Mouse (Mus musculus) G1E-ER4 (cell line): Measurements from ENCODE around the gene Selenok. TPM values are rescaled to one million over a fixed set of nuclear protein-coding genes. Genes with fewer than 3 reads are reported as not detected.

Experiments used
- GATA1 ChIP-seq: IDR thresholded peaks from one replicate; pipeline ENCODE4 v1.8.0; 2012; ENCODE audit warnings: low read length, inconsistent platforms
- polyA plus RNA-seq: library from polyadenylated mRNA; stranded (reverse); fragments of >175 nt; gene quantifications from 2 replicates; pipeline ENCODE4 v1.2.3, GENCODE M21; 2012

Gene Selenok
- polyA plus RNA-seq, 1 experiment: 11.0 TPM

DNA sequence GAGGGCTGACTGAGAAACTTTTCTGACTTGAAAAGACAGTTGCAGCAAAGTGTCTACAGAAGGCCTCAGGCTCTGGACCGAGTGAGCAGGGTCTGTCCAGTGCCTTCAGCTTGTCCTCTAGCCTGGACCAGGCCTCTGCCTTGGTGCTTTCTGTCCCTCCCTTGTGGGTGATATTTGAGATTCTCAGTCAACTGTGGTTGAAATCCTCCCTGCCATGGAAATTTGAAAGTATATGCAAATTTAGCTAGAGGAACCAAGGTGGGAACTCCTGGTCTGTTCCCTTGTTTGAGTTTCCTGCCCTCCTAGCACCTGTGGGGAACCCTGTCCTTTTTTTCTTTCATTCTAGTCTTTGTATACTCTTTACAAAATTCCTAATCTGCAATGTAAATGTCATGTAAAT lies 46.9 kb downstream of the Selenok start:
- TF ChIP-seq GATA1: no peak

DNA sequence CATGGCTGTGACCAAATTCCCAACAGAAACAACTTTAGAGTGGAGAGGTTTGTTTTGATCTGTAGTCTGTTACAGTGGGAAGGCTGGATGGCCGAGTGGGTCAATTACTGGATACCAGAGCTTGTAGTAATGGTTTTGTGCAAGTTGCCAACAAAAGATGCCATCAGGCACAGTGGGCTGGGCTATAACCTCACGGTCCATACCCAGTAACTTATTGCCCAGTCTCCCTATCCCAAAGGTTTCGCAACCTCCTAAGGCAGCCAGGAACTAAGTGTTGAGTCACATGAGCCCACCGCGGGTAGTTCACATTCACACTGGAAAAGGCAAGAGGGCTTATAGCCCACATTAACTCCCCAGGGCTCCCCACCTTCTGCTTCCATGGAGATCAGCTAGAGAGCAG lies 48.6 kb downstream of the Selenok start:
- TF ChIP-seq GATA1: no peak

DNA sequence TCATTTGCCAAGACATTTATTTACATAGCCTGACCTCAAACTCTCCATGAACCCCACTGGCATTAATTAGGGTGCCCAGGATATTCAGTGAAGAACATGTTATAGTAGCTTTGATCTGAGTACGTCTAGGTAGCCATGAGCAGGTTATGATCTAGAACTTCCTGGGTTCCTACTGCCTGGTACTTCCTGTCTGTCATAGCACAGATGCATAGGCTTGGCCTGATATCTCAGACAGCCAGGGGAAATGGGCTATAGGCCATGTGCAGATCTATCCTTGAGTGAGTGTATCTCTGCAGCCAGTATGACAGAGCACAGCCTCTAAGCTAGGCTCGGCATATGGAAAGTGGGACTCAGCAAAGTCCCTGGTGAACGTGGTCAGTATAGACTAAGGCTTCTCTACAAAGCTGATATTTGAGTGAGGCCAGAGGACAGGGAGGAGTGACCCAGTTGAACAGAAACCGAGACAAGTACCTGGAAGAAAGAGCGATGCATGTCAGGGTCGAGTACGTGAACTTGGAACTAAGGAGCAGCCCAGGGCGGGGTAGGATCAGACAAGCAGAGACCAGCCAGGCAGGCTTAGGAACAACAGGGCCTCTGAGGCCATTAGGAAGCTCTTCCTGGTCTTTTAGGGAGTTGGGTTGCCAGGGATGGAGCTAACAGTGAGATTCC lies 49.8 kb downstream of the Selenok start:
- no peak for TF ChIP-seq GATA1

DNA sequence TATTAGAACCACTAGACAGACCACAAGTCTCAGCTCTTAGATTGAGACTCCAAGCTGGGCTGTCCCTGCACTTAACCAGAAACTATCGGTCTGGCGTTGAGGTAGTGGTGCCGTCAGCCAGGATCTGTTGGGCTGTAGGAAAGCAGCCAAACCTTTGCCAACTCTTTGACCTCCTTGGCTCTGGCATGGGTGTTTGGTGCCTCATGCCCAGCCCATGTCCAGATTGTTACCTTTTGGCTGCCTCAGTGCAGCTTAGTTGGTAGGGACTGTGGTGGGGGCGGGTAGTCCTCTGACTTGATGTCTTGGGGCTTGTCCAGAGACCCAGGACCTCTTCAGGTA lies 50.3 kb downstream of the Selenok start:
- no peak for TF ChIP-seq GATA1

DNA sequence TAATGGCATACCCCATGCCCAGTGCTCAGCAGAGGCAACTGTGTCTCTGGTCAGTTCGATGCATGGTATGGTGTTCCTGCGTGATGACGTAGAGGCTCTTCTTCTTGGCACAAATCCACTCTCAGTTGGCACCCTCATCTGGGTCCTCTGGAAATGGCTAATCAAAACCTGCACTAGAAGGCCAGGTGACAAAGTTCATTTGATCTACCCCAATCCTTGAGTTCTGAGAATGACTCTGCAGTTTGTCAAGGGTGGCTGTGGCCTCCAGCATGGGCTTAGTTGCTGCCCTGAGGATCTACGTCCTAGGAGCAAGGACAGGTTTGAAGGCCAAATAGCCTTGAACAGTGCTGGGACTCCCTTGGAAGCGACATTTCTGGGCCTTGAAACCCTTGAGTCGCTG lies 50.7 kb downstream of the Selenok start:
- TF ChIP-seq GATA1: no peak

DNA sequence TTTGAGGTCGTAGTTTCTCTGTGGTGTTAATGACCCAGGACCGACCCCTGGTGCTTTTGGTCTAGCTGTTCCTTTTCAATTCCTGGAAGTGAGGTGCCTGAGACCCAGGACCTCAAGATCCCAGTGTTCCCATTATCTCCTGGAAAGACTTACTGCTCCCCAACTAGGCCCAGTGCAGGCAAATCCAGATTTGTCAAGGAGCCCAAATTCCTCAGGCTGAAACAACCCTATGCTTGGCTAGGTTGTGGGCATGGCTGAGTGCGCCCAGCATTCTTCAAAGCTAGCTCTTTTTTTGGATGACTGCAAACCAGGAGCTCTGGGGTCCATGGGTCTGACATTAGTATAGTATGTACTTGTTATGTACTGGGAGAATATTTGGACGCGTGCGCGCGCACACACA lies 51.3 kb downstream of the Selenok start:
- TF ChIP-seq GATA1: no peak

DNA sequence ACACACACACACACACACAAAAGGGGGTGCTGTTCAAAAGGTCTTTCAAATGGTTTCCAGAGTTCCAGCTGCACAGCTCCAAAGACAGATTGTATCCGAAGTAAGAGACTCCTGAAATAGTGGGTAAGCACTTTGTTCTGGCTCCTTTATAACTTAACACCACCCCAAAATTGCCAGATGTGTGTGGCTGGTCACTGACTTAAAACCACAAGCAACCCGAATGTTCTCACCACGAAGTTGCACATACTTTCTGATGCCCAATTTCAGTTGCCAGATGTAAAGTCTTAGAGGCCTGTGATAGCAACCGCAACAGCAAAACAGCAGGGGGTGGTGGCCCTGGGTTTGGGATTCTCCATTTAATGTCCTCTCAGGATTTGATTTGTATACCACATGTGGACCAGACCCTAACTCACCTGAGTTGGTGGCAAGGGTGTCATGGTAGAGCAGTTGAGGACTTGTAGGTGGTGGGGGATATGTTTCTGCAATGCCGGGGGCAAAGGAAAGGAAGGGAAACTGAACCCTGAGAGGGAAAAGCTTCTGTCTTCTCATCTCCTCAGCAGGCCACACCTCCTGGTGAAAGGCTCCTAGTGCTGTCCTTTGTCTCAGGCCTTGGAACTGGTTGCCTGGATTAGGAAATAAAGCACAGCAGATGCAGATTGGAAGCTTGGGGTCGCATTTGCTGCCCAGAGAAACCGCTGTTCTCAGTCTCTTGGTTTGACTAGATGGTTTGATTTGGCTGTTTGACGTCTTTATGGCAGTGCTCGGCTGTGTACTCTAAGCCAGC lies 51.9 kb downstream of the Selenok start:
- no peak for TF ChIP-seq GATA1

DNA sequence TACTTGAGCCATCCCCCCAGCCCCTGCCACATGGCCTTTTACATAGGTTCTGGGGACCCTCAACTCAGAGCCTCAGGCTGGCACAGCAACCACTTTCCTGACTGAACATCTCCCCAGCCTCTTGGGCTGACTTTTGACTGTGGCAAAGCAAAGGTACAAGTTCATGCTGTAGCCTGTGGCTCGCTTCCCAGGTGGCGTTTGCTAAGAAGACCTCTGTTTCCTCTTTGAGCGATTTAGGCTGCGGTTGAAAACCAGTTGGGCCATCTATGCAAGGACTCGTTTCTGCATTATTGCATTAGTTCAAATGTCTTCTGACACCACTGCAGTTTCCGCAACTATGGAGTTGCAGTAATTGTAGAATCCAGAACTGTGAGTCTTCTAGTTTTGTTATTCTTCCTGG lies 54.4 kb downstream of the Selenok start:
- TF ChIP-seq GATA1: no peak

DNA sequence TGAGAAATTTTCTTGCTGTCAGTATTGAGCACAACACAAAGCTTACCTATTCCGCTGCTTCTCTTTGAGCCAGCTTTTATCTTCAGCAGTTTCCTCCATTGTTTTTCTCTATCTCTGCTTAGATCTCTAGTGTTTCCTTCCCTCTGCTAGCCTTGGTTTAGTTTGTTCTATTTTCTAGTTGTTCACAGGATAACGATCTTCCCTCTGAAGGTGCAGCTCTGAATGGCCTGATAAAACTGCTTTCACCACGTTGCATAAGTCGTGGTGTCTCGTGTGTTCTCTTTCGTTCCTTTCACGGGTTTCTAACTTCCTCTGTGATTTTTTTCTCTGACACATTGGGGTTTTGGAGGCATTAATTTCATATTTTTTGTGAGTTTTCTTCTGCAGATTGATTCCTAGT lies 56.3 kb downstream of the Selenok start:
- TF ChIP-seq GATA1: no peak

Other genes starting within 250 kb of the Selenok start
- not detected in 2 replicates for gene Cacna2d3, start 246.4 kb upstream of the Selenok start, polyA plus RNA-seq
- 45.5 and 74.9 TPM in 2 replicates for gene Actr8, start 10.0 kb downstream of the Selenok start, polyA plus RNA-seq
- not detected in 2 replicates for gene Il17rb, start 40.6 kb downstream of the Selenok start, polyA plus RNA-seq
- not detected in 2 replicates for gene Chdh, start 40.7 kb downstream of the Selenok start, polyA plus RNA-seq